8 mouse cellular contexts compared by ENCODE assay signal in the genomic region with DNA sequence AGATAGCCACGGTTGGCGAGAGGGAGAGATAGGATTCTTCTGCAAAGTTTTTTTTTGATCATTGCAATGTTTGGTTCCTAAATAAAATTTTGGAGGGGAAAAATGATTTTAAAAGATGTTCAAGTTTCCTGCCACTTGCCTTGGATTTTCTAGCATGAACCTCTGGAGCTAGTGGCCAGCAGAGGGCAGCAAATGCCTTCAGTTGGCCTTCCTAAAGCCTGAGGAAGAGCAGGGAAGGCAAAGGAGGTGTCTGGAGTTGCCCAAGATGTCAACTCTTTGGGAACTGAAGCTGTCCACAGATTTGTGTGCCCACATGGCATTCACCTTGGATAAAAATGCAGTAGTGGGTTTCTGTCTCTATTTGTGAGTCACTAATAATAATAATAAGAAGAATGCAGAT. TPM values are rescaled to one million over a fixed set of nuclear protein-coding genes. Genes with fewer than 3 reads are reported as not detected.
DNase-seq lines count a peak whose midpoint lies in the region; ATAC-seq and TF ChIP-seq lines count a peak whose summit lies in the region.
"Had no signal": no experiment of that assay in that cellular context is flagged by ENCODE, and none has a peak within 500 bp of the region (broad histone marks: within the 10 kb centered on the region; RNA-seq: fewer than 3 reads in every experiment).

No protein-coding gene starts in this region.

- 28% methylated on average over 2 of the region's 2 CpGs for WGBS in thymus, adult 2 months
- 10% methylated on average over 2 of the region's 2 CpGs for WGBS in lung, postnatal 0 days
- WGBS in small intestine, adult 2 months, result 17% methylated on average over 2 of the region's 2 CpGs

- no peak overlapping the region for H3K9ac ChIP-seq in lung, postnatal 0 days (replicated peaks; ENCODE audit: low read depth)
- H3K9ac ChIP-seq: limb, embryonic 13.5 days had no signal

- no peak for TF ChIP-seq CTCF in thymus, adult 2 months (IDR thresholded peaks at IDR 0.05; ENCODE audit: borderline replicate concordance, control insufficient read depth, extremely low read depth, insufficient read depth, low read length, poor library complexity)
- TF ChIP-seq CTCF in lung, postnatal 0 days (IDR thresholded peaks at IDR 0.05), result peak; percentile 91
- TF ChIP-seq CTCF in small intestine, adult 2 months (IDR thresholded peaks at IDR 0.05; ENCODE audit: extremely low read depth, insufficient read length, insufficient replicate concordance, low read depth, low read length), result peak; percentile 86; the same call in 1 of the 2 replicates

- no peaks in the 10 kb centered on the region for H3K36me3 ChIP-seq in thymus, adult 2 months (ENCODE audit: control insufficient read depth, insufficient read depth, low read length)
- H3K36me3 ChIP-seq in lung, postnatal 0 days (ENCODE audit: insufficient read depth, low read length), result no peaks in the 10 kb centered on the region
- no peaks in the 10 kb centered on the region for H3K36me3 ChIP-seq in small intestine, adult 2 months (ENCODE audit: control insufficient read depth, insufficient read depth, low read length)
- H3K36me3 ChIP-seq: limb, embryonic 13.5 days had no signal

- no peak overlapping the region for H3K4me2 ChIP-seq in lung, postnatal 0 days (replicated peaks; ENCODE audit: low read depth, low read length)
- H3K4me2 ChIP-seq: limb, embryonic 13.5 days had no signal

- H3K9me3 ChIP-seq in lung, postnatal 0 days (ENCODE audit: low read length), result no peaks in the 10 kb centered on the region
- H3K9me3 ChIP-seq: limb, embryonic 13.5 days had no signal

- TF ChIP-seq POLR2A in thymus, adult 2 months (IDR thresholded peaks at IDR 0.05; ENCODE audit: control insufficient read depth, extremely low read depth, insufficient read depth, low read length, poor library complexity), result no peak
- no peak for TF ChIP-seq POLR2A in small intestine, adult 2 months (IDR thresholded peaks at IDR 0.05; ENCODE audit: low read depth, low read length)

- H3K27ac ChIP-seq in thymus, adult 2 months (ENCODE audit: control insufficient read depth, insufficient read depth, low read length), result no peak overlapping the region
- H3K27ac ChIP-seq in lung, postnatal 0 days (ENCODE audit: low read length), result no peak overlapping the region
- H3K27ac ChIP-seq in small intestine, adult 2 months (ENCODE audit: insufficient read depth, low read depth, low read length), result no peak overlapping the region
- H3K27ac ChIP-seq: limb, embryonic 13.5 days had no signal

- H3K4me3 ChIP-seq in thymus, adult 2 months (ENCODE audit: control insufficient read depth, insufficient read depth, low read length), result no peak overlapping the region
- no peak overlapping the region for H3K4me3 ChIP-seq in lung, postnatal 0 days (ENCODE audit: low read depth, low read length)
- no peak overlapping the region for H3K4me3 ChIP-seq in small intestine, adult 2 months (ENCODE audit: low read depth, low read length)
- H3K4me3 ChIP-seq: limb, embryonic 13.5 days had no signal

- no peaks in the 10 kb centered on the region for H3K4me1 ChIP-seq in thymus, adult 2 months (replicated peaks; ENCODE audit: control insufficient read depth, insufficient read depth, low read length)
- no peaks in the 10 kb centered on the region for H3K4me1 ChIP-seq in lung, postnatal 0 days (ENCODE audit: insufficient read depth, low read depth, low read length)
- H3K4me1 ChIP-seq in small intestine, adult 2 months (ENCODE audit: control insufficient read depth, insufficient read depth, insufficient read length, low read length), result peaks cover 15% of the 10 kb centered on the region; the same call in 1 of the 2 replicates
- H3K4me1 ChIP-seq: limb, embryonic 13.5 days had no signal

- H3K27me3 ChIP-seq in thymus, adult 2 months (ENCODE audit: control insufficient read depth, insufficient read depth, low read length), result no peaks in the 10 kb centered on the region
- no peaks in the 10 kb centered on the region for H3K27me3 ChIP-seq in lung, postnatal 0 days (replicated peaks; ENCODE audit: insufficient read depth, low read length)
- H3K27me3 ChIP-seq in small intestine, adult 2 months (ENCODE audit: control insufficient read depth, insufficient read depth, low read length), result 0 out of 2 replicates have a peak, but pooled peaks cover 2% of the 10 kb centered on the region

- TF ChIP-seq EP300 in lung, postnatal 0 days (IDR thresholded peaks at IDR 0.05), result no peak

- no peak for ATAC-seq in lung, postnatal 0 days

- DNase-seq in thymus, adult 2 months, result peak; percentile 47
- no peak for DNase-seq in thymus, adult 18-20 months
- DNase-seq in brain, embryonic 18.5 days (ENCODE audit: low read depth, low spot score), result peak; percentile 56
- peak; percentile 39 to 75 for DNase-seq in frontal cortex, postnatal 10 days (ENCODE audit: low spot score in 2 of 2)
- peak; percentile 85 for DNase-seq in layer of hippocampus, adult 11-12 months (ENCODE audit: low spot score)
- peak; percentile 88 for DNase-seq in lung, postnatal 0 days (ENCODE audit: low spot score)

RNA-seq across cellular contexts. Expression of gene Gm49425, which starts 2.7 kb away (rescaled TPM):
- 0.17 and 0.24 TPM in 2 replicates for polyA plus RNA-seq in thymus, adult 2 months (2012; rRNA removed)
- polyA plus RNA-seq in lung, postnatal 0 days (2015; fragmentation: Nextera tagmentation; extraction: Ambion mirVana), result not detected in 2 replicates
- polyA plus RNA-seq in small intestine, adult 2 months (2012; rRNA removed), result not detected in 2 replicates
- polyA plus RNA-seq: limb, embryonic 13.5 days had no signal

RNA-seq across cellular contexts. Expression of gene Krt84, which starts 12.8 kb away (rescaled TPM):
- 2.2 and 2.9 TPM in 2 replicates for polyA plus RNA-seq in thymus, adult 2 months (2012; rRNA removed)
- not detected in 2 replicates for polyA plus RNA-seq in lung, postnatal 0 days (2015; fragmentation: Nextera tagmentation; extraction: Ambion mirVana)
- 0.27 TPM in 1 of 2 replicates, not detected in the other for polyA plus RNA-seq in small intestine, adult 2 months (2012; rRNA removed)

RNA-seq across cellular contexts. Expression of gene Krt83, which starts 28.5 kb away (rescaled TPM):
- polyA plus RNA-seq in thymus, adult 2 months (2012; rRNA removed), result 0.92 and 1.8 TPM in 2 replicates
- polyA plus RNA-seq in lung, postnatal 0 days (2015; fragmentation: Nextera tagmentation; extraction: Ambion mirVana), result not detected in 2 replicates
- 0.08 and 0.48 TPM in 2 replicates for polyA plus RNA-seq in small intestine, adult 2 months (2012; rRNA removed)
- polyA plus RNA-seq: limb, embryonic 13.5 days had no signal

RNA-seq across cellular contexts. Expression of gene Krt82, which starts 30.7 kb away (rescaled TPM):
- 0.05 and 0.13 TPM in 2 replicates for polyA plus RNA-seq in thymus, adult 2 months (2012; rRNA removed)
- not detected in 2 replicates for polyA plus RNA-seq in lung, postnatal 0 days (2015; fragmentation: Nextera tagmentation; extraction: Ambion mirVana)
- not detected in 2 replicates for polyA plus RNA-seq in small intestine, adult 2 months (2012; rRNA removed)
- polyA plus RNA-seq: limb, embryonic 13.5 days had no signal

RNA-seq across cellular contexts. Expression of gene Krt90, which starts 43.0 kb away (rescaled TPM):
- polyA plus RNA-seq in thymus, adult 2 months (2012; rRNA removed), result 0.09 and 0.16 TPM in 2 replicates
- 0.05 and 0.14 TPM in 2 replicates for polyA plus RNA-seq in lung, postnatal 0 days (2015; fragmentation: Nextera tagmentation; extraction: Ambion mirVana)
- polyA plus RNA-seq in small intestine, adult 2 months (2012; rRNA removed), result 0.05 TPM in 1 of 2 replicates, not detected in the other
- polyA plus RNA-seq: limb, embryonic 13.5 days had no signal

Comparison
In these comparisons a context has a peak if more than half of its experiments do, and no peak if none do; other contexts are left out.
1. DNase-seq: peak in thymus, adult 2 months (single experiment), brain, embryonic 18.5 days (single experiment), frontal cortex, postnatal 10 days (2 of 2), layer of hippocampus, adult 11-12 months (single experiment) and lung, postnatal 0 days (single experiment); none in thymus, adult 18-20 months (0 of 2).